Mouse (Mus musculus) olfactory bulb, adult 2 months (tissue): ENCODE results near the gene Prkg1.

Experiments used
- CTCF ChIP-seq: fragments of 200-500 bp; IDR thresholded peaks from 2 replicates; pipeline ENCODE4 v1.5.1; 2012; ENCODE audit warnings: low read depth, mild to moderate bottlenecking, low read length, moderate library complexity; ENCODE audit not compliant: insufficient read depth
- POLR2A ChIP-seq: fragments of 200-500 bp; IDR thresholded peaks from 2 replicates; pipeline ENCODE4 v1.6.1; 2012; ENCODE audit warnings: mild to moderate bottlenecking, low read depth, low read length, moderate library complexity; ENCODE audit not compliant: insufficient read depth

DNA sequence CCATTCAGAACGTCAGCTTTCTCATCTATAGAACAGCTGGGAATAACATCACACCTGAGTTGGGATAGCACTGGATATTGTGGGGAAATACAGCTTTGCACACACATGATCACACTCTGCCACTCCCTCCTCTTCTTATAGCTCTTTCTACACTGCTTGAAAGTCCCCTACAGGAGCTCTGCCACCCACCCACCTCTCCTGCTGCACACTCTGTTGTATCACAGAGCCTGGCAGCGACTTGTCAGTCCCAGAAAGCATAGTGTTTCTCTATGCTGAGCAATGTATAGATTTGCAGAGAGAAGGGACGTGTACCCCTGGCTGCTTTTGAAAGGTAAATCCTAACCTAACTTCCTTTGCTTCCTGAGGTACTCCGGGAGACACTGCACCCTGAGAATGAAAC lies 275.2 kb downstream of the Prkg1 start:
- TF ChIP-seq CTCF, result no peak
- TF ChIP-seq POLR2A, result no peak
